Mouse (Mus musculus) thymus, postnatal 25 days (tissue): ENCODE measurements around the gene Pick1.
A peak's percentile ranks its signal among the peaks of the same experiment; 100 is the strongest.
"Not testable (repeated sequence)": the region's sequence is repeated elsewhere in the genome, so short reads cannot be mapped to it uniquely, and the experiment has no call there.

ENCODE experiments used
- DNase-seq: peaks from one replicate; pipeline ENCODE4 v3.0.0; 2022

The Pick1 gene

GRCm38 (mm10) chr15:79229058-79229821 is at the start of gene Pick1, which contains the start of gene Gm49486:
TSS of gene Pick1 (plus strand) at chr15:79229173.
TSS of gene Gm49486 (plus strand) at chr15:79229391.
- peak; percentile 90 for DNase-seq

DNA sequence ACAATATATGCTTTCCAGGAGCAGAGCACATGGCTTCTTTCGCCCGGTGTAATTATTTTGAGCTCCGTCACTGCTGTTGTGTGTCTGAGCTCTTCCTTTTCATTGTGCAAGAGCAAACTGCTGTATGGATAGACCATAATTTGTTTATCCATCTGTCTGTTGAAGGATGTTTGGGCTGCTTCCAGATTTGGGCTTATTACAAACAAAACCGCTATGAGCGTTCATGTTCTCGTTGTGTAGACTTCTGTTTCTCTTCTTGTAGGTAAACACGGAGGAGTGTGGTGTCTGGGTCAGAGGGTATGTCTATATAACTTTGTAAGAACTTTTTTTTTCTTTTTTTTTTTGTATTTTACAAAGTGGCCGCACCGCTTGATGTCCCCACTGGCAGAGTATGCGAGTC is 43.8 kb upstream of the Pick1 start:
- DNase-seq = no peak

- DNase-seq = no peak
Observed at GRCm38 (mm10) chr15:79187819-79188218, 41.2 kb upstream of the Pick1 start.

- no peak for DNase-seq
Observed at GRCm38 (mm10) chr15:79191426-79191825, 37.5 kb upstream of the Pick1 start.

GRCm38 (mm10) chr15:79192450-79192849 is 36.5 kb upstream of the Pick1 start:
- DNase-seq = no peak

- no peak for DNase-seq
Observed at GRCm38 (mm10) chr15:79192885-79193845, 35.8 kb upstream of the Pick1 start.

DNA sequence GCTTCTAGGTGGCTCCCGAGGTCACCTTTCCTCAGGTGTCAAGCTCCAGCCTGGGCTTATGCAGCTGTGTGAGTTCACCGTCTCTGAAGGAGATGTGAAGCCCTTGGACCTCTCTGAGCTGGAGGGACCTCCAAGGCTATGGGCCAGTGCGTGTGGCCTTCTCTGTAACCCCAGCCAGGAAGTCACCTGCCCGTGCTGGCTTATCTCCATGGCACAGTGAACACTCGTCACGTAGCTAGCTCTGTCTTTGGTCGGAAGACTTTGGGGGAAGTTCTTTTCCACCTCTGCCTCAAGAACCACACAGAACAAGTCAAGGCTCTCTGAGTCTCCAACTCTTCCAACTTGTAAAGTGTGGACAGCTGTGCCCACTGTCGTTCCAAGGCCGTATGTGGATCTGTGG is 34.9 kb upstream of the Pick1 start:
- DNase-seq = no peak

GRCm38 (mm10) chr15:79194946-79195345 is 34.0 kb upstream of the Pick1 start:
- DNase-seq = no peak

GRCm38 (mm10) chr15:79195492-79195891 is 33.5 kb upstream of the Pick1 start:
- no peak for DNase-seq

DNA sequence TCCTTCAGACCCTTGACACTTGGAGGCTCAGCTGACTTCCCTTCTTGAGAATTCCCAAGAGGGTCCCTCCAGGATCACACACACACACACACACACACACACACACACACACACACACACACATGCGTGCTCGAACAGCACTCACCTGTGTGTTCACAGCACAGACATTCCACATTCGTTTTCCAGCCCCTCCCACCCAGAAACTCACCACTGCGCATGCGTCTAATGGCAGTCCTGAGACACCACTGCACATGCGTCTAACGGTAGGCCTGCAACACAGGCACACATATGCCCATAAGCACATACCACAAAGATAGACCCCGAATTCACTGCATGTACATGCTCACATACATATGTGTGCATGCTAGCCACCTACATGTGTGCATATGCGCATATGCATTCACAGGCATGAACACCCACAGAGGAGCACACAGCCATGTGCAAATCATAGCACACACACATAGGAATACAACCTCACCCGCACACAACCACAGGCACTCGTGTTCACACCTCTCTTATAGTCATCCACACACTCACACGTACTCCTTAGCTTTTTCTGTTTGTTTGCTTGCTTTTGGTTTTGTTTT is 29.5 kb upstream of the Pick1 start:
- DNase-seq = no peak

DNA sequence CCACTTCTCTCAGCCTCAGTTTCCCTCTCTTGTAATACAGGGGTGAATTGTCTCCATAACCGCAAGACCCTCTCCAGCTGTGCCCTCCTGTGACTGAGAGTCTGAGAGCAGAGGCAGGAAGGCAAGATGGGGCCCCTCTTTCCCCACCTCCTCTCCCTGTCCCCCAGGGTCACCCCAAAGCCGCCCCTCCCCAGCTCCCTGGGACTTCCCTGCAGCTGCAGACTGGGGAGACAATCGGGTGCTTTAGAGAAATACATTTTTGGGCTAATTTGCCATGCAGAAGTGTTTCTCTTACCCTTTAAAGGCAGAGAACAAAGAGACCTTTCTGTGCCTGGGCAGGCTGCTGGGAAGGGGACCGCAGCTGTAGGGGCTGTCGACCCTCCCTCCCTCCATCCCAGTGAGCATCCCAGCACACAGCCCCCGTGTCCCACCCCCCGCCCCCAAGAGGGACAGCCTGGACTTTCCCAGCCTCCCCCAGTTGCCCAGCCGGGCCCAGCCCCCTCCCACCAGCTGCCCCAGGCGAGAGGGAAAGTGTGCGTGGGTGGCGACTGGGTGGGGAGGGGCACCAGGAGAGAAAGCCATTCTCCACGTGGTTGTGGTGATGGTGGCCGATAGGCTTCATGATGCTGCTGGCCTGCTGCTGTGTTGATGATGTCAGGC is 27.4 kb upstream of the Pick1 start:
- DNase-seq = no peak

- DNase-seq = no peak
Observed at GRCm38 (mm10) chr15:79202575-79202974, 26.4 kb upstream of the Pick1 start.

DNA sequence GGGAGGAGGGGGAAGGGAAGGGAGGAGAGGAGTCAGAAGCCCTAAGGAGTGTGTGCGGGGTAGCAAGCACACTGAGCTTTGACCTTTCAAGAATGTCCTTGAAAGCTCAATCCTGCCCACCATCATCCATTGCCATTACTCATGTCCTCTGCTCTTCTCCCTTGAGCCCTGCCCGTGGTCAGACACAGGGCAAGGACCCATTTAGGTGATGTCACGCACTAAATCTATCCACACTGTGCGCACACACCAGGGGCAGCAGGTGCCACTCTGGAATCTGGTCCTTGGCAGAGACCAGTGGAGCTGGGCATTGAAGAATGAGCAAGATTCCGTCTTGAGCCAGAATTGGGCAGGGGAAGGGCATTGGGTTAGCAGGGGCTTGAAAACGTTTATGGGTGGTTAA is 20.8 kb upstream of the Pick1 start:
- no peak for DNase-seq

- DNase-seq = peak; percentile 76
Observed at GRCm38 (mm10) chr15:79208758-79209439, 20.1 kb upstream of the Pick1 start.

DNA sequence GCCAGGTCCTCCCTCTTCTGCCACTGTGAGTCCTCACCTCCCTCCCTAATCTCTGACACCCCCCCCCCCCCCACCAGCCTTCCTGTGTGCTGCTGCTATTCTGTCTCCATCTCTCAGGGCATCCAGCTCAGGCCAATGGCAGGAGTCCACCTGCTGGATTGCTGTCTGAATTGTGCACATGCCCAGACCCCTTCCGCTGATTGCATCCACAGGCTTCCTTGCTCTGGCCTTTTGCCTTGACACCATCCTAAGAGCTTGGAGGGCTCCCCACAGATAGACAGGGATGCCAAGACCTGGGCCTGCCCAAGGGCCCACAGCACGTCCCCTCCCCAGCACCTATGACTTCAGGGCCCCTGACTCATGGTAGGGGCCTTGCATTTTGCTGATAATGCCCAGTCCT is 18.6 kb upstream of the Pick1 start:
- DNase-seq = no peak

DNA sequence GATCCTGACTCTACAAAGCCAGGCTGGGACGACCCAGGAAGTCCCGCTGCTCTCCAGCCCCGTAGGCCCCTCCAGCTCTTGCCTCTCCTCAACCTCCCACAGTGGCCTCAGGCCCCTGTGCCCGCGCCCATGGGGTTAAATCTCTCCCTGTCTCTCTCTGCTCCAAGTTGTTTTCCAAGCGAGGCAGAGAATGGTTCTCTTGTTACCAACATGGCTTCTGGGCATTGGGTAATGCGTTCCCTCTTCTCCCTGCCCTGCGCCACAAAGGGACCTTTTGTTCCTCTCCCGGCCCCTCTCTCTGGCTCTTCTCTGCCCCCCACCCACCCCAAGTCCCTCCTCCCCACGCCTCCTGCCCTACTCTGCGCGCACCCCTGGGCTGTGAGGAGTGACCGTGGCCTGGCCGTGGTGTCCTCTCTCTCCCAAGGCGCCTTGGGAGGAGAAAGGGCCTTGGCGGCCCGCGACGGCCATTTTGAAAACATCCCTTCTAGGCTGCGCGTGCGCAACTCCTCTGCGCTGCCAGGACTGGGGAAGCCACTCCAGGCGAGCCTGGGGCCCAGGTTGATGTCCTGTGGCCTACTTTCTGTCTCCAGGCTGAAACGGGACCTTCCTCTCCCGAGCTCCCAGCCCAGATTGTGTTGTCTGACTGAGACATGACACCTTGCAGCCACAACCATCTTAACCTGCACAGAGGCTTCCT is 16.1 kb upstream of the Pick1 start:
- no peak for DNase-seq

DNA sequence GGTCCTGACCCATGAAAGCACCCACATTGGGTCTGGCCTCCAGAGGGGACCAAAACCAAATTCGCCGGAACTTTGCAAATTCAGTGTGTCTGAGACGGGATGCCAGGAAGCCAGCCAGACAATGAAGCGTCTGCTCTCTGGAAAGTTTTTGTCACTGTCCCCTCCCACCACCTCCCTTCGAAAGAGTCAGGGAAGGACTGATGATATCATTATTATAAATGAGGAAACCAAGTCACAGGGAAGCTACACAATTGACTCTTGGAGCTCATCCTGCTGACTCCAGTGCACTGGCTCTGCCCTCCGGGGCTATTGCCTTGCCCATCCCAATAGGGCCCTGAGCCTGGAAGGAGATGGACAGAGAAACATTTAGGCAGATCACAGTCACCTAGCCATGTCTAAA is 15.4 kb upstream of the Pick1 start:
- DNase-seq = no peak

- DNase-seq = no peak
Observed at GRCm38 (mm10) chr15:79216191-79216590, 12.8 kb upstream of the Pick1 start.

DNA sequence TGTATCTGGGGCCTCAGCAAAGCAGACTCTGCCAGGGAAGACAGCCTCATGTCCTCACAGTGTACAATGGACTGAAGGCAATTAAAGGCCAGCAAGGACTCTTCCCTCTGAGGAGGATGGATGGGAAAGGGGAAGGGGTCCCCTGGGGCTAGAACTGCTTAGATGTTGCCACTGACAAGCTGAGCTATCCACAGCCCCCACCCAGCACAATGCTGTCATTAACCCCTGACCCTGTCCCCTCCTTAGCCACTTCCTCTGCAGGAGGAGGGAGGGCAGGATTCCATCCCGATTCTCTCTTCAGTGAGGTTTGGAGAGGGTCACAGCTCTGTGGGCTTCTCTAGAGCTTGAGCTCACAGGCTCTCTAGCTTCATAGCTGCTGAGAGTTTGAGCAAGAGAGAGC is 9.4 kb upstream of the Pick1 start:
- no peak for DNase-seq

DNA sequence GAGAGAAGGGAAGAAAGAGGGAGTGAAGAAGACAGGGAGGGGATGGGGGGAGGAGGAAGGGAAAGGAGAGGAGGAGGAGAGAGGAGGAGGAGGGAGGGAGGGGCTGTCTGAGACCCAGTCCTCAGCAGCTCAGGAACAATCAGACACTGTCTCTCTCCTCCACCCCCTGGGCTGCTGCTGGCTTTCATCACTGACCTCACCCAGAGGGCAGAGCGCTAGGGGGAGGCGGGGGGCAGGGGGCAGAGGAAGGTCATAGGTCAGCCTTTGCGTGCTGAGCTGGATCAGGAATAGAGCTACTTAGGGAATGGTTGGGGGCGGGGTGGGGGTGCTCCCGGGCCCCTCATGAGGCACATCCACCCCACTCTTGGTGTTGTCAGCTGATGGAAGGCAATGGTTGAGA is 5.3 kb upstream of the Pick1 start:
- DNase-seq = no peak

DNA sequence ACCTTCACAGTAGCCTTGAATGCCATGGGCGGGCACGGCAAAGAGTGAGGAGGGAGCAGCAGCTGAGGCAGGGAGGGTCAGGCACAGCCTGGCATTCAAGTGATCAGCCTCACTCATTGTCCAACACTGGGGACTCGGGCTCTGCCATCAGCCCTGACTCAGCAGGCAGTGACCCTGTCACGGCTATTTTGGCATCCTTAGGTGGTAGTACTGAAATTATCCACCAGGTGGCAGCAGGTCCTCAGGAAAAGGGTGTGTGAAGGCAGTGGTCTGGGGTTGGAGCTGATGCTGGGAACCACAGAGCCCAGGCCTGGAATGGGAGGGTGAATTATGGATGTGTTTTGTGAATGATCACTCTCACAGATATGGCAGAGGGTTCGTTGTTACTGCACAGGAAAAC is 4.3 kb upstream of the Pick1 start:
- DNase-seq = peak; percentile 80

DNA sequence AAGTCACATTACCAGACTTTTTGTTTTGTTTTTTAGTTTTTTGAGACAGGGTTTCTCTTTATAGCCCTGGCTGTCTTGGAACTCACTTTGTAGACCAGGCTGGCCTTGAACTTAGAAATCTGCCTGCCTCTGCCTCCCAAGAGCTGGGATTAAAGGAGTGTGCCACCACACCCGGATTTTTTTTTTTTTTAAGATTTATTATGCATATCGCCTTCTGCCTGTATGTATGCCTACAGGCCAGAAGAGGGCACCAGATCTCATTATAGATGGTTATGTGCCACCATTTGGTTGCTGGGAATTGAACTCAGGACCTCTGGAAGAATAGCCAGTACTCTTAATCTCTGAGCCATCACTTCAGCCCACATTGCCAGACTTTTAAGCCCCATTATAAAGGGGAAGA is 3.2 kb upstream of the Pick1 start:
- not testable (repeated sequence) for DNase-seq
